Mouse (Mus musculus) erythroblast, embryonic 14.5 days (primary cell): ENCODE measurements around the gene Ly75. TPM values are rescaled to one million over a fixed set of nuclear protein-coding genes. Genes with fewer than 3 reads are reported as not detected.

Experiments used
- H3K27me3 ChIP-seq: 2 replicates; pipeline ENCODE4 v1.6.1; 2012; ENCODE audit warnings: inconsistent platforms; ENCODE audit not compliant: control insufficient read depth
- H3K36me3 ChIP-seq: 2 replicates; pipeline ENCODE4 v1.6.1; 2012; ENCODE audit warnings: mild to moderate bottlenecking, inconsistent platforms; ENCODE audit not compliant: control insufficient read depth
- H3K4me1 ChIP-seq: 2 replicates; pipeline ENCODE4 v1.6.1; 2012; ENCODE audit warnings: inconsistent platforms; ENCODE audit not compliant: control insufficient read depth
- H3K4me3 ChIP-seq: replicated peaks from 2 replicates; pipeline ENCODE3; 2012; ENCODE audit warnings: moderate library complexity, mild to moderate bottlenecking, inconsistent platforms
- H3K9me3 ChIP-seq: 2 replicates; pipeline ENCODE4 v1.6.1; 2012; ENCODE audit warnings: low read length, inconsistent platforms, mixed read lengths; ENCODE audit not compliant: control insufficient read depth
- GATA1 ChIP-seq: IDR thresholded peaks from 2 replicates; pipeline ENCODE4 v1.6.1; 2012; ENCODE audit warnings: low read length, inconsistent platforms, mixed read lengths
- TAL1 ChIP-seq: IDR thresholded peaks from 3 replicates; pipeline ENCODE4 v1.6.1; 2012; ENCODE audit warnings: low read length, inconsistent platforms, mixed read lengths
- polyA plus RNA-seq: library from polyadenylated mRNA; stranded (reverse); fragments of >175 nt; gene quantifications from 2 replicates; pipeline ENCODE4 v1.2.3, GENCODE M21; 2012

The Ly75 gene
- polyA plus RNA-seq, 1 experiment: not detected

- Histone ChIP-seq H3K27me3 (no peaks in the 10 kb centered on the region), H3K36me3 (no peaks in the 10 kb centered on the region), H3K9me3 (no peaks in the 10 kb centered on the region), H3K4me1 (no peaks in the 10 kb centered on the region), H3K4me3 (no peak overlapping the region)
- TF ChIP-seq TAL1: no peak
- TF ChIP-seq GATA1: no peak
Observed at GRCm38 (mm10) chr2:60342107-60342880, 40.8 kb downstream of the Ly75 start.

GRCm38 (mm10) chr2:60337937-60338336 lies 45.2 kb downstream of the Ly75 start:
- TF ChIP-seq TAL1 (no peak), GATA1 (no peak)
- Histone ChIP-seq H3K4me3 (no peak overlapping the region), H3K36me3 (no peaks in the 10 kb centered on the region), H3K9me3 (no peaks in the 10 kb centered on the region), H3K27me3 (no peaks in the 10 kb centered on the region), H3K4me1 (no peaks in the 10 kb centered on the region)

GRCm38 (mm10) chr2:60328641-60329040 lies 54.5 kb downstream of the Ly75 start:
- Histone ChIP-seq H3K36me3 (no peaks in the 10 kb centered on the region), H3K4me3 (no peak overlapping the region), H3K9me3 (no peaks in the 10 kb centered on the region), H3K4me1 (no peaks in the 10 kb centered on the region), H3K27me3 (no peaks in the 10 kb centered on the region)
- TF ChIP-seq GATA1: no peak
- no peak for TF ChIP-seq TAL1

- Histone ChIP-seq H3K9me3 (no peaks in the 10 kb centered on the region), H3K4me3 (no peak overlapping the region), H3K27me3 (no peaks in the 10 kb centered on the region), H3K36me3 (no peaks in the 10 kb centered on the region), H3K4me1 (no peaks in the 10 kb centered on the region)
- no peak for TF ChIP-seq TAL1
- no peak for TF ChIP-seq GATA1
Observed at GRCm38 (mm10) chr2:60327581-60327980, 55.5 kb downstream of the Ly75 start.

GRCm38 (mm10) chr2:60326948-60327347 lies 56.2 kb downstream of the Ly75 start:
- no peak for TF ChIP-seq TAL1
- no peak for TF ChIP-seq GATA1
- H3K36me3 ChIP-seq: no peaks in the 10 kb centered on the region
- no peaks in the 10 kb centered on the region for H3K27me3 ChIP-seq
- no peaks in the 10 kb centered on the region for H3K4me1 ChIP-seq
- H3K9me3 ChIP-seq: no peaks in the 10 kb centered on the region
- H3K4me3 ChIP-seq: no peak overlapping the region

- Histone ChIP-seq H3K36me3 (no peaks in the 10 kb centered on the region; the same call in 1 of the 2 replicates), H3K27me3 (no peaks in the 10 kb centered on the region), H3K4me3 (no peak overlapping the region), H3K9me3 (no peaks in the 10 kb centered on the region), H3K4me1 (no peaks in the 10 kb centered on the region)
- TF ChIP-seq GATA1: no peak
- no peak for TF ChIP-seq TAL1
Observed at GRCm38 (mm10) chr2:60323411-60323810, 59.7 kb downstream of the Ly75 start.

GRCm38 (mm10) chr2:60322031-60322726 lies 60.9 kb downstream of the Ly75 start:
- Histone ChIP-seq H3K36me3 (no peaks in the 10 kb centered on the region; the same call in 1 of the 2 replicates), H3K27me3 (no peaks in the 10 kb centered on the region), H3K9me3 (no peaks in the 10 kb centered on the region), H3K4me1 (no peaks in the 10 kb centered on the region), H3K4me3 (no peak overlapping the region)
- no peak for TF ChIP-seq GATA1
- TF ChIP-seq TAL1: no peak

- TF ChIP-seq TAL1: no peak
- no peaks in the 10 kb centered on the region; the same call in 1 of the 2 replicates for H3K36me3 ChIP-seq
- no peaks in the 10 kb centered on the region for H3K4me1 ChIP-seq
- no peaks in the 10 kb centered on the region for H3K9me3 ChIP-seq
- H3K27me3 ChIP-seq: no peaks in the 10 kb centered on the region
- H3K4me3 ChIP-seq: no peak overlapping the region
Observed at GRCm38 (mm10) chr2:60303796-60304195, 79.3 kb downstream of the Ly75 start.

GRCm38 (mm10) chr2:60299323-60299722 lies 83.8 kb downstream of the Ly75 start:
- Histone ChIP-seq H3K4me3 (no peak overlapping the region), H3K4me1 (no peaks in the 10 kb centered on the region), H3K36me3 (no peaks in the 10 kb centered on the region; the same call in 1 of the 2 replicates), H3K27me3 (no peaks in the 10 kb centered on the region), H3K9me3 (no peaks in the 10 kb centered on the region)
- TF ChIP-seq TAL1 (no peak), GATA1 (no peak)
